Mouse (Mus musculus) liver, postnatal 0 days (tissue): ENCODE data around the gene Gm3573.
"Not testable (repeated sequence)": the region's sequence is repeated elsewhere in the genome, so short reads cannot be mapped to it uniquely, and the experiment has no call there.

Source experiments
- CTCF ChIP-seq: sonication (generic); IDR thresholded peaks from 2 replicates; pipeline ENCODE4 v1.5.1; 2016; ENCODE audit warnings: antibody characterized with exemption, low read depth
- EP300 ChIP-seq: IDR thresholded peaks from 2 replicates; pipeline ENCODE4 v1.6.1; 2016; ENCODE audit warnings: antibody characterized with exemption, low read depth, mild to moderate bottlenecking

DNA sequence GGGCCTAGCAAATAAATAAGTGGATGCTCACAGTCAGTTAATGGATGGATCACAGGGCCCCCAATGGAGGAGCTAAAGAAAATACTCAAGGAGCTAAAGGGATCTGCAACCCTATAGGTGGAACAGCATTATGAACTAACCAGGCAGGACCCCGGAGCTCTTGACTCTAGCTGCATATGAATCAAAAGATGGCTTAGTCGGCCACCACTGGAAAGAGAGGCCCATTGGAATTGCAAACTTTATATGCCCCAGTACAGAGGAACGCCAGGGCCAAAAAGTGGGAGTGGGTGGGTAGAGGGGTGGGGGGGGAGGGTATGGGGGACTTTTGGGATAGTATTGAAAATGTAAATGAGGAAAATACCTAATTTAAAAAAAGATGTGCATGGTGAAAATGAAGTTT lies 6.7 kb downstream of the Gm3573 start:
- not testable (repeated sequence) for TF ChIP-seq EP300, CTCF
